Mouse (Mus musculus) neural tube, embryonic 11.5 days (tissue): ENCODE measurements around the gene Prol1. TPM values are rescaled to one million over a fixed set of nuclear protein-coding genes. Genes with fewer than 3 reads are reported as not detected.
"Not testable (repeated sequence)": the region's sequence is repeated elsewhere in the genome, so short reads cannot be mapped to it uniquely, and the experiment has no call there.

Experiments used
- ATAC-seq: fragments of 200-750 bp; cut with Nextera tagmentation; 2 replicates; pipeline ENCODE4 v1.8.0; 2017; ENCODE audit warnings: moderate number of reproducible peaks, mild to moderate bottlenecking, moderate TSS enrichment, moderate library complexity; ENCODE audit not compliant: insufficient read depth, low FRiP score, low TSS enrichment
- DNase-seq: peaks from one replicate; pipeline ENCODE4 v3.0.0-alpha.2; 2015; ENCODE audit warnings: low spot score
- H3K27ac ChIP-seq: fragments of 300-500 bp; sonication (generic); 2 replicates; pipeline ENCODE4 v1.5.1; 2014; ENCODE audit warnings: low read depth, mild to moderate bottlenecking, low read length
- H3K27me3 ChIP-seq: fragments of 300-500 bp; sonication (generic); 2 replicates; pipeline ENCODE4 v1.6.1; 2014; ENCODE audit warnings: mild to moderate bottlenecking, low read length, mixed read lengths; ENCODE audit not compliant: control insufficient read depth, insufficient read depth
- H3K36me3 ChIP-seq: fragments of 300-500 bp; sonication (generic); 2 replicates; pipeline ENCODE4 v1.6.1; 2014; ENCODE audit warnings: mild to moderate bottlenecking, low read length, moderate library complexity, mixed read lengths; ENCODE audit not compliant: control insufficient read depth, insufficient read depth
- H3K4me1 ChIP-seq: fragments of 300-500 bp; sonication (generic); 2 replicates; pipeline ENCODE4 v1.6.1; 2014; ENCODE audit warnings: low read length, mixed read lengths; ENCODE audit not compliant: control insufficient read depth, insufficient read depth
- H3K4me2 ChIP-seq: fragments of 300-500 bp; sonication (generic); 2 replicates; pipeline ENCODE4 v1.6.1; 2014; ENCODE audit warnings: low read depth, mild to moderate bottlenecking, moderate library complexity
- H3K4me3 ChIP-seq: fragments of 300-500 bp; sonication (generic); 2 replicates; pipeline ENCODE4 v1.5.1; 2014; ENCODE audit warnings: low read depth, low read length
- H3K9ac ChIP-seq: fragments of 300-500 bp; sonication (generic); 2 replicates; pipeline ENCODE4 v1.6.1; 2014; ENCODE audit warnings: mild to moderate bottlenecking, low read length
- H3K9me3 ChIP-seq: fragments of 300-500 bp; sonication (generic); 2 replicates; pipeline ENCODE4 v1.6.1; 2016; ENCODE audit warnings: low read length; ENCODE audit not compliant: control insufficient read depth
- WGBS: fragments of 180-500 bp; shearing (Covaris S2); extraction: QIAGEN DNeasy Blood & Tissue Kit; methylation state at CpG from one replicate; pipeline ENCODE4 v1.1.7; 2014; 5-methylcytosine and 5-hydroxymethylcytosine counted together
- polyA plus RNA-seq: library from polyadenylated mRNA; unstranded; fragments of >200 nt; fragmentation: Nextera tagmentation; extraction: Ambion mirVana; gene quantifications from 2 replicates; pipeline ENCODE4 v1.2.1, GENCODE M21; 2014

The Prol1 gene
- polyA plus RNA-seq: not detected in 2 replicates

GRCm38 (mm10) chr5:88317012-88317411 lies at the start of gene Prol1:
TSS of gene Prol1 (plus strand) at chr5:88317312.
- Histone ChIP-seq H3K9me3 (no peaks in the 10 kb centered on the region), H3K27ac (no peak within 1 kb of the TSS), H3K9ac (no peak within 1 kb of the TSS), H3K27me3 (no peaks in the 10 kb centered on the region), H3K36me3 (no peaks in the 10 kb centered on the region), H3K4me1 (no peaks in the 10 kb centered on the region), H3K4me3 (no peak within 1 kb of the TSS), H3K4me2 (no peak within 1 kb of the TSS)
- 98% methylated on average over 1 of the region's 1 CpGs for WGBS
- ATAC-seq: no peak
- DNase-seq: no peak

- DNase-seq (no peak), ATAC-seq (no peak)
- Histone ChIP-seq H3K27me3 (no peaks in the 10 kb centered on the region), H3K4me2 (no peak within 1 kb of the TSS), H3K4me1 (no peaks in the 10 kb centered on the region), H3K36me3 (no peaks in the 10 kb centered on the region), H3K9me3 (no peaks in the 10 kb centered on the region), H3K27ac (no peak within 1 kb of the TSS), H3K4me3 (no peak within 1 kb of the TSS), H3K9ac (no peak within 1 kb of the TSS)
- 85% methylated on average over 1 of the region's 1 CpGs for WGBS
Measured at GRCm38 (mm10) chr5:88268619-88269018, 48.5 kb upstream of the Prol1 start, which contains the start of gene Gm7714. TSS of gene Gm7714 (plus strand) at chr5:88268919.

GRCm38 (mm10) chr5:88311307-88311706 lies 5.8 kb upstream of the Prol1 start:
- H3K9ac ChIP-seq, H3K36me3 ChIP-seq, H3K4me2 ChIP-seq, H3K27me3 ChIP-seq, H3K4me3 ChIP-seq, H3K9me3 ChIP-seq, DNase-seq, H3K27ac ChIP-seq, H3K4me1 ChIP-seq, ATAC-seq: not testable (repeated sequence)
- WGBS: 67% methylated on average over 3 of the region's 3 CpGs

GRCm38 (mm10) chr5:88348533-88348932 lies 31.4 kb downstream of the Prol1 start:
- not testable (repeated sequence) for H3K9me3 ChIP-seq, H3K27ac ChIP-seq, ATAC-seq, H3K27me3 ChIP-seq, H3K4me2 ChIP-seq, H3K36me3 ChIP-seq, H3K4me1 ChIP-seq, H3K9ac ChIP-seq, DNase-seq, H3K4me3 ChIP-seq
- 49% methylated on average over 2 of the region's 2 CpGs for WGBS

- Histone ChIP-seq H3K9me3 (no peaks in the 10 kb centered on the region), H3K36me3 (no peaks in the 10 kb centered on the region), H3K27ac (no peak overlapping the region), H3K27me3 (no peaks in the 10 kb centered on the region), H3K4me3 (no peak overlapping the region), H3K4me2 (no peak overlapping the region), H3K4me1 (no peaks in the 10 kb centered on the region), H3K9ac (no peak overlapping the region)
- WGBS: 3% methylated on average over 5 of the region's 5 CpGs
- DNase-seq (peak; percentile 55), ATAC-seq (no peak)
Measured at GRCm38 (mm10) chr5:88364768-88365167, 47.7 kb downstream of the Prol1 start.

- Histone ChIP-seq H3K27ac (no peak overlapping the region), H3K27me3 (no peaks in the 10 kb centered on the region), H3K4me1 (no peaks in the 10 kb centered on the region), H3K9ac (no peak overlapping the region), H3K4me3 (no peak overlapping the region), H3K36me3 (no peaks in the 10 kb centered on the region), H3K4me2 (no peak overlapping the region), H3K9me3 (no peaks in the 10 kb centered on the region)
- ATAC-seq (no peak), DNase-seq (no peak)
- 86% methylated on average over 1 of the region's 1 CpGs for WGBS
Measured at GRCm38 (mm10) chr5:88366886-88367285, 49.8 kb downstream of the Prol1 start.

GRCm38 (mm10) chr5:88370578-88371232 lies 53.6 kb downstream of the Prol1 start:
- 84% methylated on average over 6 of the region's 6 CpGs for WGBS
- ATAC-seq (no peak), DNase-seq (no peak)
- Histone ChIP-seq H3K9ac (no peak overlapping the region), H3K4me3 (no peak overlapping the region), H3K4me2 (no peak overlapping the region), H3K9me3 (no peaks in the 10 kb centered on the region), H3K4me1 (no peaks in the 10 kb centered on the region), H3K36me3 (no peaks in the 10 kb centered on the region), H3K27ac (no peak overlapping the region), H3K27me3 (no peaks in the 10 kb centered on the region)

GRCm38 (mm10) chr5:88372563-88372962 lies 55.5 kb downstream of the Prol1 start:
- Histone ChIP-seq H3K27ac (no peak overlapping the region), H3K4me1 (no peaks in the 10 kb centered on the region), H3K9ac (no peak overlapping the region), H3K27me3 (no peaks in the 10 kb centered on the region), H3K4me3 (no peak overlapping the region), H3K36me3 (no peaks in the 10 kb centered on the region), H3K4me2 (no peak overlapping the region), H3K9me3 (no peaks in the 10 kb centered on the region)
- ATAC-seq: no peak
- WGBS: 85% methylated on average over 6 of the region's 6 CpGs
- DNase-seq: no peak

- ATAC-seq (no peak), DNase-seq (no peak)
- H3K4me3 ChIP-seq: no peak within 1 kb of the TSS
- no peaks in the 10 kb centered on the region for H3K9me3 ChIP-seq
- no peaks in the 10 kb centered on the region for H3K27me3 ChIP-seq
- no peak within 1 kb of the TSS for H3K27ac ChIP-seq
- no peak within 1 kb of the TSS for H3K4me2 ChIP-seq
- H3K4me1 ChIP-seq: no peaks in the 10 kb centered on the region
- WGBS: 87% methylated on average over 4 of the region's 4 CpGs
- H3K36me3 ChIP-seq: no peaks in the 10 kb centered on the region
- no peak within 1 kb of the TSS for H3K9ac ChIP-seq
Measured at GRCm38 (mm10) chr5:88375808-88376207, 58.7 kb downstream of the Prol1 start, which contains the start of gene Amtn. TSS of gene Amtn (plus strand) at chr5:88376108.
